Mouse (Mus musculus) heart, postnatal 25 days (tissue): ENCODE data around the gene Vmn1r224. TPM values are rescaled to one million over a fixed set of nuclear protein-coding genes. Genes with fewer than 3 reads are reported as not detected.

Experiments
- DNase-seq: peaks from one replicate; pipeline ENCODE4 v3.0.0; 2022; ENCODE audit warnings: low spot score
- intact Hi-C: fragments of 180-260 bp; cut with DNase I; formaldehyde crosslinking; loops from one replicate; pipeline ENCODE4 v1.15.1; 2025
- total RNA-seq, 2 experiments: library from RNA; stranded (reverse); gene quantifications; 2 replicates each; pipeline ENCODE4 v1.2.3; 2021

Gene Vmn1r224
- not detected for total RNA-seq

DNA sequence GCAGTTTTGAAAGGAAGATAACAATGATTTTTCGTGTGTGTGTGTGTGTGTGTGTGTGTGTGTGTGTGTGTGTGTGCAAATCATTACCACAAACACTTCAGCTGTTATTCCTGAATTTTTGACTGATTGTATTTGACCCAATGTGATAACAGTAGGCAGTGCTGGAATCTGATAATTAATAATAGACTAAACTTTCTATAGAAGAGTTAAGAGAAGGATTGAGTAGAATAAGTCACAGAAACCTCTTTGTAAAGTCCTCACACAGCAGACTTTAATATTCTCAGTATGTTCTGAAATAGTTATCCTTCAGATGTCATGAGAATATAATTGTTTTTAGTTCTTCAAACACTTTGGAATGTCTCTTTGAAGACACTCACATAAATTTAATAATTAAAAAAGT, at the start of gene Vmn1r224:
TSS of gene Vmn1r224 (plus strand) at position 301 of the 400 bp plus-strand sequence.
- DNase-seq, result no peak

DNA sequence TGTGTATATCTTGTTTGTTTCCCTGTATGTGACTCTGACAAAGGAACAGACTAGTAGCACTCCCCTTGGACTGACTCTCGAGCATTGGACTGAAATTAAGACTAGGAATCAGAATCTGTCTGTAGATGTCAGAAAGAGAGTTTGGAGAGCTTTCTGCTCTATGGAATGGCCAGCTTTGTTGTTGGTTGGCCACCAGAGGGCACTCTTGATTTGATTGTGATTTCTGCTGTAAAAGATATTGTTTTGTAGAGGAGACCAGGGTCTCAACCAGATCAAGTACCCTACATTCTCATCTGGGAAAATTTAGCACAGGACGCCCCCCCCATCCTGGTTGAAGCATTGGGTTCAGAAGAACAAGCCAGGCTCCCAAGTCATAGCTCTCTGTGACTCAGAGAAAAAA, 14.8 kb upstream of the Vmn1r224 start:
- intact Hi-C loops, result no loop called here
- no peak for DNase-seq

More for the DNA sequence above, at the start of gene Vmn1r224:
- intact Hi-C loops, result no loop called here

- no peak for DNase-seq
- intact Hi-C loops, result no loop called here
Measured at GRCm38 (mm10) chr17:20439263-20439662, 25.3 kb downstream of the Vmn1r224 start.

DNA sequence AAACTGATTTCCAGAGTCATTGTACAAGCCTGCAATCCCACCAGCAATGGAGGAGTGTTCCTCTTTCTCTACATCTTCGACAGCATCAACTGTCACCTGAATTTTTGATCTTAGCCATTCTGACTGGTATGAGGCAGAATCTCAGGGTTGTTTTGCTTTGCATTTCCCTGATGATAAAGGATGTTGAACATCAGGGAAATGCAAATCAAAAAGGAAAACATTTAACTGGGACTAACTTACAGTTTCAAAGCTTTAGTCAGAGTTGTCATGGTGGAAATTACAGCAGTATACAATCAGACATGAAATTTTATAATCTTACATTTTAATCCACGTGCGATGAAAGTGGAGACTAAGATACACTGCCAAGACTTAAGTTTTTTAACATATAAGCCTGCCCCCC, 59.4 kb downstream of the Vmn1r224 start:
- intact Hi-C loops, result no loop called here
- DNase-seq, result no peak

Other genes with a start within 250 kb of the Vmn1r224 start
- not detected for gene Fpr-rs6, start 231.0 kb upstream of the Vmn1r224 start, total RNA-seq
- not detected for gene Vmn2r105, start 179.1 kb upstream of the Vmn1r224 start, total RNA-seq
- not detected for gene Vmn2r106, start 128.6 kb upstream of the Vmn1r224 start, total RNA-seq
- not detected for gene Vmn2r107, start 68.9 kb upstream of the Vmn1r224 start, total RNA-seq
- not detected for gene Vmn2r108, start 67.2 kb downstream of the Vmn1r224 start, total RNA-seq
- gene Vmn1r225, start 84.0 kb downstream of the Vmn1r224 start, total RNA-seq, result not detected
- not detected for gene Vmn2r109, start 150.6 kb downstream of the Vmn1r224 start, total RNA-seq
- not detected for gene Vmn2r110, start 182.3 kb downstream of the Vmn1r224 start, total RNA-seq
- not detected for gene Fpr-rs3, start 210.7 kb downstream of the Vmn1r224 start, total RNA-seq